Comparison of ENCODE assay signal across 20 mouse cellular contexts in genomic region chr12:117115254-117115865, GRCm38 (mm10).
DNase-seq lines count a peak whose midpoint lies in the region; ATAC-seq lines count a peak whose summit lies in the region.
"Had no signal": no experiment of that assay in that cellular context is flagged by ENCODE, and none has a peak within 500 bp of the region (broad histone marks: within the 10 kb centered on the region; RNA-seq: fewer than 3 reads in every experiment).

No protein-coding gene starts in this region.

- H3K9me3 ChIP-seq in forebrain, embryonic 12.5 days: no peaks in the 10 kb centered on the region
- H3K9me3 ChIP-seq in forebrain, embryonic 11.5 days (ENCODE audit: control insufficient read depth, low read length): no peaks in the 10 kb centered on the region
- no peaks in the 10 kb centered on the region for H3K9me3 ChIP-seq in hindbrain, embryonic 12.5 days (replicated peaks)
- no peaks in the 10 kb centered on the region for H3K9me3 ChIP-seq in midbrain, embryonic 13.5 days
- H3K9me3 ChIP-seq: heart, embryonic 13.5 days; liver, embryonic 15.5 days had no signal

- no peaks in the 10 kb centered on the region for H3K36me3 ChIP-seq in forebrain, embryonic 12.5 days (replicated peaks)
- no peaks in the 10 kb centered on the region for H3K36me3 ChIP-seq in forebrain, embryonic 11.5 days (ENCODE audit: control insufficient read depth, insufficient read depth, low read length)
- H3K36me3 ChIP-seq in hindbrain, embryonic 12.5 days: no peaks in the 10 kb centered on the region
- H3K36me3 ChIP-seq in midbrain, embryonic 13.5 days: no peaks in the 10 kb centered on the region
- H3K36me3 ChIP-seq: heart, embryonic 13.5 days; liver, embryonic 15.5 days had no signal

- H3K27me3 ChIP-seq in forebrain, embryonic 12.5 days: peaks cover 46% of the 10 kb centered on the region
- H3K27me3 ChIP-seq in forebrain, embryonic 11.5 days (ENCODE audit: control insufficient read depth, insufficient read depth, low read length): peaks cover 4% of the 10 kb centered on the region; the same call in 1 of the 2 replicates
- H3K27me3 ChIP-seq in hindbrain, embryonic 12.5 days: peaks cover 37% of the 10 kb centered on the region
- 0 out of 2 replicates have a peak, but pooled peaks cover 3% of the 10 kb centered on the region for H3K27me3 ChIP-seq in midbrain, embryonic 13.5 days
- H3K27me3 ChIP-seq: liver, embryonic 15.5 days; megakaryocyte, embryonic 14.5 days had no signal

- 51% methylated on average over 10 of the region's 10 CpGs for WGBS in forebrain, embryonic 12.5 days
- 59% methylated on average over 10 of the region's 10 CpGs for WGBS in forebrain, embryonic 11.5 days
- WGBS in hindbrain, embryonic 12.5 days: 48% methylated on average over 10 of the region's 10 CpGs
- WGBS in midbrain, embryonic 13.5 days: 38% methylated on average over 10 of the region's 10 CpGs

- H3K4me2 ChIP-seq in forebrain, embryonic 12.5 days: no peak overlapping the region
- H3K4me2 ChIP-seq in forebrain, embryonic 11.5 days (ENCODE audit: low read depth, low read length, severe bottlenecking): no peak overlapping the region
- H3K4me2 ChIP-seq in hindbrain, embryonic 12.5 days (replicated peaks): no peak overlapping the region
- H3K4me2 ChIP-seq in midbrain, embryonic 13.5 days (replicated peaks): no peak overlapping the region
- H3K4me2 ChIP-seq: heart, embryonic 13.5 days; liver, embryonic 15.5 days had no signal

- no peak overlapping the region for H3K4me3 ChIP-seq in forebrain, embryonic 12.5 days (replicated peaks)
- no peak overlapping the region for H3K4me3 ChIP-seq in forebrain, embryonic 11.5 days (ENCODE audit: low read depth, low read length)
- H3K4me3 ChIP-seq in hindbrain, embryonic 12.5 days: no peak overlapping the region
- H3K4me3 ChIP-seq in midbrain, embryonic 13.5 days (replicated peaks): no peak overlapping the region
- H3K4me3 ChIP-seq: heart, embryonic 13.5 days; liver, embryonic 15.5 days; megakaryocyte, embryonic 14.5 days had no signal

- H3K27ac ChIP-seq in forebrain, embryonic 12.5 days: 0 out of 2 replicates have a peak overlapping the region, but pooled peaks have one; percentile 46
- no peak overlapping the region for H3K27ac ChIP-seq in forebrain, embryonic 11.5 days (ENCODE audit: low read depth, low read length)
- peak overlapping the region; percentile 56 for H3K27ac ChIP-seq in hindbrain, embryonic 12.5 days
- H3K27ac ChIP-seq in midbrain, embryonic 13.5 days: peak overlapping the region; percentile 61
- H3K27ac ChIP-seq: heart, embryonic 13.5 days; liver, embryonic 15.5 days had no signal

- peak; percentile 82 for ATAC-seq in forebrain, embryonic 12.5 days (ENCODE audit: low FRiP score)
- no peak for ATAC-seq in forebrain, embryonic 11.5 days (replicated peaks; ENCODE audit: low FRiP score)
- ATAC-seq in hindbrain, embryonic 12.5 days (ENCODE audit: low FRiP score): peak; percentile 71
- peak; percentile 69 for ATAC-seq in midbrain, embryonic 13.5 days
- ATAC-seq: intestine, postnatal 0 days had no signal

- no peak for DNase-seq in forebrain, embryonic 11.5 days (ENCODE audit: low spot score)
- peak; percentile 57 for DNase-seq in retina, embryonic 14.5 days (ENCODE audit: low spot score)
- DNase-seq in frontal cortex, postnatal 25 days (ENCODE audit: low spot score in 2 of 2): no peak
- DNase-seq in gastrocnemius, postnatal 25 days: no peak
- no peak for DNase-seq in thymus, adult 18-20 months
- DNase-seq: adrenal gland, adult 2 months; cerebellum, adult 11 months; cerebellum, postnatal 36 days; heart, adult 11 months; heart, postnatal 36 days; kidney, postnatal 10 days; lung, postnatal 14 days; thymus, postnatal 36 days had no signal

- peaks cover 9% of the 10 kb centered on the region for H3K4me1 ChIP-seq in forebrain, embryonic 12.5 days
- no peaks in the 10 kb centered on the region for H3K4me1 ChIP-seq in forebrain, embryonic 11.5 days (replicated peaks; ENCODE audit: control insufficient read depth, insufficient read depth, low read length)
- peaks cover 4% of the 10 kb centered on the region; the same call in 1 of the 2 replicates for H3K4me1 ChIP-seq in hindbrain, embryonic 12.5 days
- peaks cover 19% of the 10 kb centered on the region for H3K4me1 ChIP-seq in midbrain, embryonic 13.5 days (replicated peaks)
- H3K4me1 ChIP-seq: heart, embryonic 13.5 days; liver, embryonic 15.5 days; megakaryocyte, embryonic 14.5 days had no signal

- no peak overlapping the region for H3K9ac ChIP-seq in forebrain, embryonic 12.5 days
- no peak overlapping the region for H3K9ac ChIP-seq in forebrain, embryonic 11.5 days (ENCODE audit: low read length)
- H3K9ac ChIP-seq in hindbrain, embryonic 12.5 days: no peak overlapping the region
- H3K9ac ChIP-seq in midbrain, embryonic 13.5 days (replicated peaks): 0 out of 2 replicates have a peak overlapping the region, but pooled peaks have one; percentile 15
- H3K9ac ChIP-seq: heart, embryonic 13.5 days; liver, embryonic 15.5 days had no signal
